Mouse (Mus musculus) heart, embryonic 12.5 days (tissue): ENCODE results near the gene Extl2. TPM values are rescaled to one million over a fixed set of nuclear protein-coding genes. Genes with fewer than 3 reads are reported as not detected.

Source experiments
- ATAC-seq: fragments of 200-750 bp; cut with Nextera tagmentation; 2 replicates; pipeline ENCODE4 v1.8.0; 2017; ENCODE audit warnings: moderate TSS enrichment, moderate library complexity; ENCODE audit not compliant: insufficient number of reproducible peaks, low FRiP score
- H3K27ac ChIP-seq: fragments of 300-500 bp; sonication (generic); 2 replicates; pipeline ENCODE4 v1.5.1; 2016; ENCODE audit warnings: mild to moderate bottlenecking, moderate library complexity; ENCODE audit not compliant: poor library complexity, severe bottlenecking
- H3K27me3 ChIP-seq: fragments of 300-500 bp; sonication (generic); replicated peaks from 2 replicates; pipeline ENCODE4 v1.6.1; 2016; ENCODE audit warnings: mild to moderate bottlenecking, moderate library complexity
- H3K36me3 ChIP-seq: fragments of 300-500 bp; sonication (generic); 2 replicates; pipeline ENCODE4 v1.6.1; 2016; ENCODE audit warnings: mild to moderate bottlenecking, moderate library complexity
- H3K4me1 ChIP-seq: fragments of 300-500 bp; sonication (generic); replicated peaks from 2 replicates; pipeline ENCODE4 v1.6.1; 2016; ENCODE audit warnings: mild to moderate bottlenecking
- H3K4me2 ChIP-seq: fragments of 300-500 bp; sonication (generic); 2 replicates; pipeline ENCODE4 v1.6.1; 2016; ENCODE audit warnings: mild to moderate bottlenecking, moderate library complexity
- H3K4me3 ChIP-seq: fragments of 300-500 bp; sonication (generic); 2 replicates; pipeline ENCODE4 v1.5.1; 2016; ENCODE audit warnings: mild to moderate bottlenecking
- H3K9ac ChIP-seq: fragments of 300-500 bp; sonication (generic); 2 replicates; pipeline ENCODE4 v1.6.1; 2016; ENCODE audit warnings: mild to moderate bottlenecking, moderate library complexity
- H3K9me3 ChIP-seq: fragments of 300-500 bp; sonication (generic); replicated peaks from 2 replicates; pipeline ENCODE4 v1.6.1; 2016; ENCODE audit warnings: mild to moderate bottlenecking, moderate library complexity
- WGBS: fragments of 180-500 bp; shearing (Covaris S2); methylation state at CpG from one replicate; pipeline ENCODE4 v1.1.7; 2016; 5-methylcytosine and 5-hydroxymethylcytosine counted together
- microRNA-seq: library from miRNA; unstranded; fragments of <30 nt; microRNA quantifications from one replicate; pipeline ENCODE4, GENCODE M21; 2017
- polyA plus RNA-seq: library from polyadenylated mRNA; unstranded; fragments of >200 nt; fragmentation: Nextera tagmentation; extraction: Ambion mirVana; gene quantifications from 2 replicates; pipeline ENCODE4 v1.2.1, GENCODE M21; 2016

Extl2 gene
- polyA plus RNA-seq, 1 experiment from 2014 or later = 25.4 TPM

GRCm38 (mm10) chr3:116040776-116041175, 33.5 kb downstream of the Extl2 start:
- Histone ChIP-seq H3K27me3 (no peaks in the 10 kb centered on the region), H3K9ac (no peak overlapping the region), H3K4me2 (no peak overlapping the region), H3K36me3 (no peaks in the 10 kb centered on the region), H3K4me1 (no peaks in the 10 kb centered on the region), H3K4me3 (no peak overlapping the region), H3K9me3 (no peaks in the 10 kb centered on the region), H3K27ac (no peak overlapping the region)
- ATAC-seq = no peak
- WGBS = 74% methylated on average over 3 of the region's 3 CpGs

DNA sequence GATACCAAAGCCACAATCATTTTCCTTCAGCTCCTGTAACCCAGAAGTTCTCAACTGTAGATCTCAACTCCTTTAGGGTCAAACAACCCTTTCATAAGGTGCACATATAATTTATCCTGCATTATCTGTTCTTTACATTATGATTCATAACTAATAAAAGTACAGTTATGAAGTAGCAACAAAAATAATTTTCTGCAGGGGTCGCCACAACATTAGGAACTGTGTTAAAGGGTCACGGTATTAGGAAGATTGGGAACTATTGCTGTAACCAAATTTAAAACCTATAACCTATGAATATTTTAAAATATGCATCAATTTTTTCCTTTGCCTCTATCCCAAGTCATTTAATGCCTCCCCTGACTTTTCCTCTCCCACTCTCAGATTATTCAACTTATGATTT, 38.7 kb downstream of the Extl2 start:
- Histone ChIP-seq H3K9me3 (no peaks in the 10 kb centered on the region), H3K27me3 (no peaks in the 10 kb centered on the region), H3K27ac (no peak overlapping the region), H3K9ac (no peak overlapping the region), H3K4me3 (no peak overlapping the region), H3K4me2 (no peak overlapping the region), H3K36me3 (no peaks in the 10 kb centered on the region), H3K4me1 (no peaks in the 10 kb centered on the region)
- no peak for ATAC-seq
- WGBS = 73% methylated on average over 2 of the region's 2 CpGs

- Histone ChIP-seq H3K36me3 (no peaks in the 10 kb centered on the region), H3K4me3 (no peak overlapping the region), H3K4me1 (no peaks in the 10 kb centered on the region), H3K9me3 (no peaks in the 10 kb centered on the region), H3K9ac (no peak overlapping the region), H3K4me2 (no peak overlapping the region), H3K27me3 (no peaks in the 10 kb centered on the region), H3K27ac (no peak overlapping the region)
- WGBS = 51% methylated on average over 5 of the region's 5 CpGs
- no peak for ATAC-seq
Observed at GRCm38 (mm10) chr3:116047034-116047433, 39.8 kb downstream of the Extl2 start.

DNA sequence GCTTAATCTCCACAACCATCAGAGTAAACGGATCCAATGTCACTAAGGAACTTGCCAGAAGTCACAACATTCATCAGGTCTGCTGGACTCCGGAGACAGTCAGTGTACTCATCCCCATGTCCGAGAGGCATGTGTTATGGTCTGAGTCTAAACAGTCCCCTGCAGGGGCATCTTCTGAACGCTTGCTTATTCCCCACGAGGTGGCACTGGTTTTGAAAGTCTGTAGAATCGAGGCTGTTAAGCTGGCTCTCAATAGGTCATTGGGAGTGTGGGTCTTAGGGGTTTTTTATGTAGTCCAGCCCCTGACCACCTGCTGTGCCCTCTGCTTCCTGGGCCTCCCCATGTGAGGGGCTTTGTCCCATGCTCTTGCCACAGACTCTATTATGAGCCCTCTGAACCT, 49.8 kb downstream of the Extl2 start:
- no peak for ATAC-seq
- H3K4me1 ChIP-seq = no peaks in the 10 kb centered on the region
- H3K9me3 ChIP-seq = no peaks in the 10 kb centered on the region
- H3K9ac ChIP-seq = no peak overlapping the region
- no peaks in the 10 kb centered on the region for H3K36me3 ChIP-seq
- 68% methylated on average over 6 of the region's 6 CpGs for WGBS
- H3K4me3 ChIP-seq = no peak overlapping the region
- H3K27ac ChIP-seq = no peak overlapping the region
- no peaks in the 10 kb centered on the region for H3K27me3 ChIP-seq
- no peak overlapping the region for H3K4me2 ChIP-seq

- Histone ChIP-seq H3K9ac (no peak overlapping the region), H3K27ac (no peak overlapping the region), H3K4me3 (no peak overlapping the region), H3K4me2 (no peak overlapping the region), H3K9me3 (no peaks in the 10 kb centered on the region), H3K27me3 (no peaks in the 10 kb centered on the region), H3K4me1 (no peaks in the 10 kb centered on the region), H3K36me3 (no peaks in the 10 kb centered on the region)
- no peak for ATAC-seq
- 77% methylated on average over 5 of the region's 5 CpGs for WGBS
Observed at GRCm38 (mm10) chr3:116060320-116060719, 53.1 kb downstream of the Extl2 start.

DNA sequence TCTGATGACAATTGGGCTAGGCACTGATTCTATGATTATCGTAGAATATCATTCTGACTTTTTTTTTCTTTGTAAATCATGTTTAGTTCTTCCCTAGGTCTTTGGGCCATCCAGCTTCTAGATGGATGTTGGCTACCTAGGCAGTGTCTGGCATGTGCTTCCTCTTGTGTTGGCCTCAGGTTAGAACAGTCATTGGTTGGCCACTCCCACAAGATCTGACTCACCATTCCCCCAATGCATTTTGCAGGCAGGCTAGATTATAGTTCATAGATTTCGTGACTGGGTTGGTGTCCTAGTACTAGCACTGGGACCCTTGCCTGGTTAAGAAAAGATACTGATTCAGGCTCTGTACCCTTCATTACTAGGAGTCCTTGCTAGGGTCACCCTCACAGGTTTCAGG, 54.9 kb downstream of the Extl2 start:
- ATAC-seq = no peak
- H3K4me3 ChIP-seq = no peak overlapping the region
- no peaks in the 10 kb centered on the region for H3K36me3 ChIP-seq
- 91% methylated on average over 2 of the region's 2 CpGs for WGBS
- no peaks in the 10 kb centered on the region for H3K9me3 ChIP-seq
- no peak overlapping the region for H3K4me2 ChIP-seq
- H3K27me3 ChIP-seq = no peaks in the 10 kb centered on the region
- no peaks in the 10 kb centered on the region for H3K4me1 ChIP-seq
- H3K27ac ChIP-seq = no peak overlapping the region
- no peak overlapping the region for H3K9ac ChIP-seq

DNA sequence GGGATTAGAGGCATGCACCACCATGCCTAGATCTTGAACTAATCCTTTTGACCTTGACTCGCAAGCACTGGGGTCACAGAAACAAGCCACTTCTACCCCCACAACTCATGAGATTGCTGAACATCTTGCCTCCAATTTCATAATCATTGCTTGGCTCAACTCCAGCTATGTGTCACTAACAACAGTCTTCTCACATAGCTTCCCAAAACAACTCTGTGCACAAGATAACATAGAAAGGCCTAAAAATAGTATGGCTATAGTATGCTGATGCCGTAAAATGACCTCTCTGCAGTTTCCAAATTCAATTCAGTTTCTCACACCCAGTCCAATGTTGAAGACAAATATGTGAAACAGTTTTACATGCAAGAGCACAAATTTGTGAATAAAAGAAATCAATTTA, 65.3 kb downstream of the Extl2 start:
- peak overlapping the region; percentile 82 for H3K27ac ChIP-seq
- WGBS = 34% methylated on average over 2 of the region's 2 CpGs
- H3K36me3 ChIP-seq = no peaks in the 10 kb centered on the region
- peaks cover 27% of the 10 kb centered on the region for H3K4me1 ChIP-seq
- no peak overlapping the region for H3K4me2 ChIP-seq
- no peaks in the 10 kb centered on the region for H3K9me3 ChIP-seq
- H3K27me3 ChIP-seq = no peaks in the 10 kb centered on the region
- 0 out of 2 replicates have a peak, but pooled peaks have one; percentile 48 for ATAC-seq
- H3K9ac ChIP-seq = no peak overlapping the region
- H3K4me3 ChIP-seq = no peak overlapping the region

DNA sequence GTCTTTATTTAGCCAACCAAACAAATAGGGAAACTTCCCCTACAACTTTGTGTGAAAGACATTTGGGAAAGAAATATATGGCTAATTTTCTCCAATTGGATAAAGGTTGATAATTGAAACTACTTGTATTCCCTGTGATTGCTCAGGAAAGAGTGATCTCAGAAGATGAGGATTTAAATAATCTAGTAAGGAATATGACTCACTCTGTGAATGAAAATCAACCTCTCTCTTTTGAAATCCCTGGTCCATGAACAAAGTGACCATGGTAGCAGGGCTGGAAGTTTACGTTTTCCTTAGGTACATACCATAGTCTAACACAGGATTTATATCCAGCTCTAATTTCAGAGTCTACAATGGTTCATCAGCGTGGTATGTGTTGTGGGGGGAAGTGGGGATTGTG, 69.5 kb downstream of the Extl2 start:
- H3K4me3 ChIP-seq = no peak overlapping the region
- no peaks in the 10 kb centered on the region for H3K36me3 ChIP-seq
- no peaks in the 10 kb centered on the region for H3K9me3 ChIP-seq
- no peak for ATAC-seq
- no peak overlapping the region for H3K4me2 ChIP-seq
- 80% methylated on average over 2 of the region's 2 CpGs for WGBS
- peaks cover 28% of the 10 kb centered on the region for H3K4me1 ChIP-seq
- H3K27me3 ChIP-seq = no peaks in the 10 kb centered on the region
- no peak overlapping the region for H3K27ac ChIP-seq
- H3K9ac ChIP-seq = no peak overlapping the region

- no peak overlapping the region for H3K9ac ChIP-seq
- H3K27me3 ChIP-seq = no peaks in the 10 kb centered on the region
- no peak for ATAC-seq
- no peaks in the 10 kb centered on the region for H3K36me3 ChIP-seq
- no peak overlapping the region for H3K4me2 ChIP-seq
- 62% methylated on average over 4 of the region's 4 CpGs for WGBS
- no peak overlapping the region for H3K4me3 ChIP-seq
- no peak overlapping the region for H3K27ac ChIP-seq
- H3K9me3 ChIP-seq = no peaks in the 10 kb centered on the region
- H3K4me1 ChIP-seq = peaks cover 18% of the 10 kb centered on the region
Observed at GRCm38 (mm10) chr3:116078490-116078889, 71.2 kb downstream of the Extl2 start.

Small RNAs within 50 kb of the gene (microRNA-seq; reads per million reads assigned to microRNA genes)
- gene Mir669n = not detected

Other genes with a start within 250 kb of the Extl2 start
- 19.1 and 19.2 TPM in 2 replicates for gene Dph5, start 119.6 kb upstream of the Extl2 start, polyA plus RNA-seq
- 19.9 and 21.3 TPM in 2 replicates for gene Slc30a7, start 56 bp upstream of the Extl2 start, polyA plus RNA-seq
- 69.7 and 73.1 TPM in 2 replicates for gene Vcam1, start 122.2 kb downstream of the Extl2 start, polyA plus RNA-seq
- gene Gpr88, start 246.0 kb downstream of the Extl2 start, polyA plus RNA-seq = 1.1 TPM in 1 of 2 replicates, not detected in the other